Mouse (Mus musculus) yolk sac, embryonic 10.5 days (tissue): Measurements from ENCODE around the gene Lims1.
A peak's percentile ranks its signal among the peaks of the same experiment; 100 is the strongest.

Experiments
- DNase-seq: peaks from one replicate; pipeline ENCODE4 v3.0.0-alpha.2; 2017; ENCODE audit warnings: low spot score

The Lims1 gene

DNA sequence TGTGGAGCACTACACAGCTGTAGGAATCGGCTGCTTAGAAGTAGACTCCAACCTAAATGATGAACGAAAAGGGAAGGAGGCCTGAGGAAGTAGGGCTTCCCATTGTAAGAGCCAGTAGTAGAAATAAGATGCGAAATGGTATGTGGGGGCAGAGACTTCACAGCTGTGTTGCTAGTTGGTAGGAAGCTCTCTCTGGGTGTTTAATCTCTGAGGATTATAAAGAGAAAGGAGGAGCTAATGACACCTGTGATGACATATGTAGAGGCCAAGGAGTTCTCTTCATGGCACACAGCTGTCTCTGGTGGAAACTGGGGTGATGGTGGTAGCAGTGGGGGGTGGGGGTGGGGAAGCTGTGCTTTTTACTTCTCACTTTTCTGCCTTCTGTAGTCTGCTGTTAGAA, 27.3 kb downstream of the Lims1 start:
- DNase-seq: no peak

- DNase-seq: no peak
Measured at GRCm38 (mm10) chr10:58351670-58352069, 28.4 kb downstream of the Lims1 start.

GRCm38 (mm10) chr10:58352364-58352763, 29.1 kb downstream of the Lims1 start:
- DNase-seq: no peak

- DNase-seq: no peak
Measured at GRCm38 (mm10) chr10:58354561-58354960, 31.3 kb downstream of the Lims1 start.

GRCm38 (mm10) chr10:58356460-58356859, 33.2 kb downstream of the Lims1 start:
- DNase-seq: no peak

GRCm38 (mm10) chr10:58359123-58359522, 35.9 kb downstream of the Lims1 start:
- no peak for DNase-seq

DNA sequence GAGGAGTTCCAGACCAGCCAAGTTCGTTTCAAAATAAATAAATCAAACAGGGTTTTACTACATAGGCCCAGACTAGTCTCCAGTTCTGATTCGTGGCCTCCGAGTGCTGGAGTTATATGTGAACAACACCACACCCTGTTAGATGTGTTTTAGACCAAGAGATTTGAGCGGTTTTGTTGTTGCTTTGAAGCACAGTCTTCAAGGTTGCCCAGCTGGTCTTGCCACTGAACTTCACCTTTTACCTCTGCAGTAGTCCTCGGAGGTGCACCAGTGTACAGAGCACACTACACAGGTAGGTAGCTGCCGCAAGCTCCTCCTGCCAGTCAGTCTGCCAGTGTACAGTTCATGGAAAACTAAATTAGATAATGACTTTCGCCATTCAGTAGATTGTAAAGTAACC, 36.7 kb downstream of the Lims1 start:
- DNase-seq: no peak

DNA sequence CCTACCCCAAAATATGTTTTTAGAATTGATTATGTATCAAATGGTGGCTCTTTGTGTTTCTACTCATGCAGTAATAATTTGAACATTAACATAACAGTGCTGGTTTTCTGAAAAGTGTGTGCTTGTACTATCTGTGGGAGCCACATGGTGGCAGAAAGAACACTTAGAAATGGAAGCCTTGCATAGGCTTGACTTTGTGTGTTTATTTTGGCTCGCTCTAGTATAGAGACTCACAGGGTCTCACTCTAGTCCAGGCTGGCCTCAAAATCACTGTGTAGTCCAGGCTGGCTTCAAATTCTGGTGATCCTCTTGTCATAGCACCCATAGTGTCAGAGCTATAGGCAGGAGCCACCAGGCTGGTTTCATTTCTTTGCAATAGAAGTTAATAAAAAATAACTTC, 39.5 kb downstream of the Lims1 start:
- DNase-seq: no peak

GRCm38 (mm10) chr10:58364770-58365515, 41.7 kb downstream of the Lims1 start:
- no peak for DNase-seq

DNA sequence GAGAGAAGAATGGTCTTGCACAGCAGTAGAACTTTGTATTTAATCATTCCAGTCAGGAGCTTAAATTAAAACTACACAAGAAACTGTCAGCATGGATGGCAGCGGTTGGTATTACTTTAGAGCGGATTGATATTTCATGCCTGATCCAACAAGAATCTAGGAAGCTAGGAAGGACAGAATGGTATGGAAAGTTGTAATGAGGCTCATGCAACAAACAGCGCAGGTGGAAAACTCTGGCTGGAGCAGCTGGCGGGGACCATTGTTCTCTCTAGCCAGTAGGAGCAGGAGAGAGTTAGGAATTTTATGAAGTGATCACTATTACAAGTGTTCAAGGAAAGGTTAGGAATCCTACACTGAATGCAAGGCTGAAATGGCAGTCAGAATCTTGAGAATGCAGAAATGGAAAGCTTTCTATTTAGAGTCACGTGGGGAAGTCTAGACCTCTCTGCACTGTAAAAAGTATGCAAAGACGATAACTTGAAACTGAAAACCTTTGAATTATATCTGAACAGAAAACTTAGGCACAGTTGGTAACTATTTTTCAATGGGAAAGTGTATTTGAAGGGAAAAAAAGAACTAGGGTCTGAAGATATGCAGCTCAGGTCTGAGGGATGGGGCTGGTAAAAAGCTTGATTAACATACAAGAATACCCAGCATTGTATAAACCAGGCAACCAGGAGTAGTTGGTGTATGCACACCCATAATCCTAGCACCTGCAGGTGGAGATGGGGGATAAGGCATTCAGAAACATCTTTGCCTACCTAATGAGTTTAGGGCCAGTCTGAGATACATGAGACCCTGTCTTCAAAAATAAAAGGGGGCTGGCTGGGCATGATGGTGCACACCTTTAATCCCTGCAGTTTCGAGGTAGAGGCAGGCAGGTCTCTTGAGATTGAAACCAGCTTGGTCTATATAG, 45.8 kb downstream of the Lims1 start:
- no peak for DNase-seq

GRCm38 (mm10) chr10:58369707-58370093, 46.4 kb downstream of the Lims1 start:
- no peak for DNase-seq

- DNase-seq: no peak
Measured at GRCm38 (mm10) chr10:58370143-58370542, 46.9 kb downstream of the Lims1 start.

- no peak for DNase-seq
Measured at GRCm38 (mm10) chr10:58370559-58370958, 47.3 kb downstream of the Lims1 start.

GRCm38 (mm10) chr10:58371279-58371842, 48.1 kb downstream of the Lims1 start:
- peak; percentile 70 for DNase-seq

- DNase-seq: no peak
Measured at GRCm38 (mm10) chr10:58372430-58373030, 49.3 kb downstream of the Lims1 start.

DNA sequence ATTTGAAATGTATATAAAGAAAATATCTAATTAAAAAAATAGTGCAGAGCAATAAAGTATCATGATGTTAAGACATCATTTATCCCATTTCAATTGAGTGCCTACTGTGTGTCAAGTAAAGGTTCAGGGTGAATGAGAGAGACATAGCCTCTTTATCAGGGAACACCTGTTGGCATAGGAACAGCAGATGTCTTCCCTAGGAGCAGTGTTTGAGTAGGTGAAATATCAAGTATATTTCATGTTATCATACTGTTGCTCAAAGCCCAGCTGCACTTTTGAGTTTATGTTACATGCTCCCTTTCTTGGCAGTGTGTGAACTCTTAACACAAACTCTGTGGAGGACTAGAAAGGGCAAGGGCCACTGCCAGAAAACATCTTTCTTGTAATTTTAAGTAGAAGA, 50.6 kb downstream of the Lims1 start:
- DNase-seq: no peak

GRCm38 (mm10) chr10:58377592-58378197, 54.4 kb downstream of the Lims1 start:
- DNase-seq: peak; percentile 44

GRCm38 (mm10) chr10:58378380-58378779, 55.1 kb downstream of the Lims1 start:
- no peak for DNase-seq

GRCm38 (mm10) chr10:58379699-58380098, 56.4 kb downstream of the Lims1 start:
- DNase-seq: no peak

- DNase-seq: no peak
Measured at GRCm38 (mm10) chr10:58381904-58382303, 58.6 kb downstream of the Lims1 start.

GRCm38 (mm10) chr10:58382621-58383101, 59.4 kb downstream of the Lims1 start:
- DNase-seq: no peak

DNA sequence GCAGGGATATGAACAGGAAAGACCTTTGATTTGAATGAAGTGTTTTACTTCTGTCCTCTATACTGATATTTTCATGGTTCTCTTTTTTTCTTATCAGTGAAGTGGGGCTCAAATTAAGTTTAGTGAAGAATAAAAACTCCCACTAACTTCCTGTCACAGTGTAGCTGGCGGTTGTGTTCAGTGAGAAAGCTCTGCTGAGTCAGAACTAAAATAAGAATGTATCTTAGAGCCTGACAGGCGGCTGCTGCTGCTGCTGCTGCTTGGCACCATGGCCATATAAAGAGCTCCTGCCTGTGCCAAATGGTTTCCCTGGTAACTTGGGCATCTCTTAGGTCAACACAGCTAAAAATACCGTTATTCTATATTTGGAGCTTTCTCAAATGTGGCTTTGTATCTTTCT, 60.0 kb downstream of the Lims1 start:
- DNase-seq: no peak
